Mouse (Mus musculus): Measurements from ENCODE around the gene Gmds. TPM values are rescaled to one million over a fixed set of nuclear protein-coding genes. Genes with fewer than 3 reads are reported as not detected.

The Gmds gene
- total and polyA plus RNA-seq, 2 experiments from 2014 or later: 18.6 to 35.1 TPM

DNA sequence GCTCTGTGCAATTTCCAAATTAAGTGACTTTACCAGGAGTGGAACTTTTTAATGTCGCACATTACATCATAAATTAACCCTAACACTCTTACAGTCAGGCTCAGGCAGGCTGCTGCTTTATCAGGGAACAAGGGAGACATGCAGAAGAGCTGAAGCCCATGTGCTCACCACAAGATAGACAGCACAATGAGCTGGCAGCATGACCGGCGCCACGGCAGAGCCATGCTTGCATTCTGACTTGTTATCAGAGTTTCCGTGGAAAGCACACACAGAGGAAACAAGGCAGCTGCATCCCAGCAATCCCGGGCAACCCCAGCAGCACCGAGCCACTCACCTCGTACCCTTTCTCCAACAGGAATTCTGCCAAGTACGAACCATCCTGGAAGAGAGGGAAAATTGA, 104.5 kb downstream of the Gmds start:
- DNase-seq (no peak), ATAC-seq (no peak)
- H3K4me1 ChIP-seq (ENCODE audit: insufficient read depth): no peaks in the 10 kb centered on the region
- no peak overlapping the region for H3K4me3 ChIP-seq (ENCODE audit: low read depth, low read length)
- H3K27ac ChIP-seq (ENCODE audit: low read depth, low read length): no peak overlapping the region
- no peak for TF ChIP-seq CTCF (IDR thresholded peaks at IDR 0.05; ENCODE audit: low read depth)
- no peaks in the 10 kb centered on the region for H3K9me3 ChIP-seq (ENCODE audit: low read length)
- no peaks in the 10 kb centered on the region for H3K36me3 ChIP-seq (ENCODE audit: insufficient read depth)
- no peak overlapping the region for H3K9ac ChIP-seq
- WGBS: 78% methylated on average over 9 of the region's 9 CpGs
- H3K4me2 ChIP-seq (ENCODE audit: low read depth): no peak overlapping the region
- no peaks in the 10 kb centered on the region for H3K27me3 ChIP-seq (ENCODE audit: insufficient read depth, low read length)

GRCm38 (mm10) chr13:32232391-32232790, 106.1 kb downstream of the Gmds start:
- Histone ChIP-seq H3K4me3 (ENCODE audit: low read depth, low read length) (no peak overlapping the region), H3K4me2 (ENCODE audit: low read depth) (no peak overlapping the region), H3K27ac (ENCODE audit: low read depth, low read length) (no peak overlapping the region), H3K27me3 (ENCODE audit: insufficient read depth, low read length) (no peaks in the 10 kb centered on the region), H3K9ac (no peak overlapping the region), H3K9me3 (ENCODE audit: low read length) (no peaks in the 10 kb centered on the region), H3K36me3 (ENCODE audit: insufficient read depth) (no peaks in the 10 kb centered on the region), H3K4me1 (ENCODE audit: insufficient read depth) (no peaks in the 10 kb centered on the region)
- ATAC-seq (no peak), DNase-seq (no peak)
- TF ChIP-seq CTCF (IDR thresholded peaks at IDR 0.05; ENCODE audit: low read depth): no peak
- WGBS: 83% methylated on average over 5 of the region's 5 CpGs

GRCm38 (mm10) chr13:32231956-32232355, 106.6 kb downstream of the Gmds start:
- Histone ChIP-seq H3K4me1 (ENCODE audit: insufficient read depth) (no peaks in the 10 kb centered on the region), H3K9me3 (ENCODE audit: low read length) (no peaks in the 10 kb centered on the region), H3K36me3 (ENCODE audit: insufficient read depth) (no peaks in the 10 kb centered on the region), H3K27ac (ENCODE audit: low read depth, low read length) (no peak overlapping the region), H3K9ac (no peak overlapping the region), H3K4me2 (ENCODE audit: low read depth) (no peak overlapping the region), H3K27me3 (ENCODE audit: insufficient read depth, low read length) (no peaks in the 10 kb centered on the region), H3K4me3 (ENCODE audit: low read depth, low read length) (no peak overlapping the region)
- 86% methylated on average over 5 of the region's 5 CpGs for WGBS
- no peak for DNase-seq
- ATAC-seq: no peak
- no peak for TF ChIP-seq CTCF (IDR thresholded peaks at IDR 0.05; ENCODE audit: low read depth)

DNA sequence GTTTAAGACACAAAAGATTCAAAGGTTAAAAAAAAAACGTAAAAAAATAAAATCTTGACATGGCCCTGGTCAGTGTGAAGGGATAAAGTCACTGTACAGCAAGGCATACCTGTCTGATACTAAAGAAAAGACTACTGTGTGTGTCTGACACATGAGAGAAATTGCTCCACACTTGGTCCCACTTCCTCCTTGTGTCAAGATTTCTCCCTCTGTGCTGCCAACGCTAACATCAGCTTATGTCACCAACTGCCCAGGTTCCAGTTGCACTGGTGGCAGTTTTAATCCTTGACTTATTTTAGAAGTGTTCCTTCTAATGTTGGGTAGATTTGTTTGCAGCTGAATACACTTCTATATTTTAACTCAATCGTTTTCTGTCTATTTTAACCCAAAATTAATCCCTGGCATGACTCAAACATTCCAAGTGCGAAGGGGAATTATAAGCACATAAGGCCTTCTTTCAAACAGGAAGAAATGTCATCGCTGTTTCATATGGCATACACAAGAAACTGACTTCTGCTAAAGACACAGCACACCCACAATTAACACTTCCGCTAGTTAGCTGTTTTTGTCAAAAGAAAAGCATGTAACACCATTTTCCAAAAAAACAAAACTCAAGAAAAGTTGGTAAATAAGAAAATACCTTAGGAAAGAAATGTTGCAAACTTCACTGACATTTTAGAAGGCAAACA, 110.5 kb downstream of the Gmds start:
- Histone ChIP-seq H3K4me3 (ENCODE audit: low read depth, low read length) (no peak overlapping the region), H3K9ac (no peak overlapping the region), H3K4me2 (ENCODE audit: low read depth) (no peak overlapping the region), H3K36me3 (ENCODE audit: insufficient read depth) (no peaks in the 10 kb centered on the region), H3K9me3 (ENCODE audit: low read length) (no peaks in the 10 kb centered on the region), H3K27ac (ENCODE audit: low read depth, low read length) (no peak overlapping the region), H3K27me3 (ENCODE audit: insufficient read depth, low read length) (no peaks in the 10 kb centered on the region), H3K4me1 (ENCODE audit: insufficient read depth) (no peaks in the 10 kb centered on the region)
- TF ChIP-seq CTCF (IDR thresholded peaks at IDR 0.05; ENCODE audit: low read depth): no peak
- ATAC-seq (no peak), DNase-seq (no peak)
- 68% methylated on average over 6 of the region's 6 CpGs for WGBS

DNA sequence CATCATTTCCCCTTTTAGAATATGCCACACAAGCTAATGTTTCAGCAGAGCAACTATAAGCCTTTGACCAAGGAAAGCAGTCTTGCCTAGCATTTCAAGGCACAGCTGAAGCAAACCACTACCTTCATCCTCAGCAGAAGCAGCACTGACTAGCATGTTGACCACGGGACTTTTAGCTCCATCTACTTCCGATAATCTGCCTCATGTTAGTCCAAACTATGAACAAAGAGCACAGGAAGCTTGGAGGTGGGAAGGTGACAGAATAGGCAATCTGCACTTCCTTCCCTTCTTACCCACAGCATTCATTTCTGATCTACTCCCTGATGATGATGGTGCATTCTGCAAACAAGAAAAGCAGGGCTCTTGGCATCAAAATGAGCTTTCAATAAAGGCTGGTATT, 120.9 kb downstream of the Gmds start:
- WGBS: 82% methylated on average over 2 of the region's 2 CpGs
- TF ChIP-seq CTCF (IDR thresholded peaks at IDR 0.05; ENCODE audit: low read depth): no peak

DNA sequence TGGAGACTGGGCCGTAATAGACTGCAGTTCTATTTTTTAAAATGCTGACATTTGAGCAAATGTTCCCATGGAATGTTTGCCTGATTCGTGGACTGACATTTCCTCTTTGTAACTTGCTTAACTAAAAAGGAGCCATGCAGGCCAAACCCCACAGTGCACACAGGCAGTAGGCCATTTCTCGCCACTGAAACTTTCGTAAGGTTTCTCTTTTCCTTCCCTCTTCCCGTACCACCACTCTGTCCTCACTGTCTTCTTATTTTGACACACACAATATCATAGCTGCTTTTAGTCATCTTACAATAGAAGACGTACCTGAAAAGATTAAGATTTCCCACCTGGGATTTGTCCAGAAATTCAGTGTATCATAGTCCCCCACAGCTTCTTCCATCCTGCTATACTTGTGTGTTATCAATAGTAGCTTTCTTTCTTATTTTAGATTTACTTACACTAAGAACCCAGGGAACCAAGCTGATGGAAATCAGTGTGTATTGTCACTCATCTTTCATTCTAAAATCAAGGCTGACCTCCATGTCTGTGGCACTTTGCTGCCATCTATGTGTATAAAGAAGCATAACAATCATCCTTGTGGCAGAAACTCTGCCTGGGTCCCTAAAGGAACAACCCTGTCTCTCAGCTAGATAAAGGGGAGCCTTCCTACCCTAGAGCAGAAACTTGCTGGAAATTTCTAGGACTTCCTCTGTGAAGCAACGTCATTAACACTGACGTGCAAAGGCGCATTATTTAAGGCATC, 124.7 kb downstream of the Gmds start:
- no peaks in the 10 kb centered on the region for H3K4me1 ChIP-seq (ENCODE audit: insufficient read depth)
- TF ChIP-seq CTCF (IDR thresholded peaks at IDR 0.05; ENCODE audit: low read depth): peak; percentile 82
- H3K4me3 ChIP-seq (ENCODE audit: low read depth, low read length): no peak overlapping the region
- ATAC-seq (peak; percentile 59), DNase-seq (peak; percentile 67)
- no peak overlapping the region for H3K9ac ChIP-seq
- no peak overlapping the region for H3K4me2 ChIP-seq (ENCODE audit: low read depth)
- WGBS: 52% methylated on average over 9 of the region's 9 CpGs
- H3K27ac ChIP-seq (ENCODE audit: low read depth, low read length): no peak overlapping the region
- H3K9me3 ChIP-seq (ENCODE audit: low read length): no peaks in the 10 kb centered on the region
- H3K27me3 ChIP-seq (ENCODE audit: insufficient read depth, low read length): no peaks in the 10 kb centered on the region
- H3K36me3 ChIP-seq (ENCODE audit: insufficient read depth): no peaks in the 10 kb centered on the region

More for the DNA sequence above, 120.9 kb downstream of the Gmds start:
- no peaks in the 10 kb centered on the region for H3K27me3 ChIP-seq (ENCODE audit: insufficient read depth, low read length)
- H3K36me3 ChIP-seq (ENCODE audit: insufficient read depth): no peaks in the 10 kb centered on the region
- no peak for ATAC-seq
- no peak overlapping the region for H3K4me3 ChIP-seq (ENCODE audit: low read depth, low read length)
- H3K27ac ChIP-seq (ENCODE audit: low read depth, low read length): no peak overlapping the region
- no peaks in the 10 kb centered on the region for H3K4me1 ChIP-seq (ENCODE audit: insufficient read depth)
- no peak overlapping the region for H3K9ac ChIP-seq
- H3K9me3 ChIP-seq (ENCODE audit: low read length): no peaks in the 10 kb centered on the region
- DNase-seq: no peak
- no peak overlapping the region for H3K4me2 ChIP-seq (ENCODE audit: low read depth)

GRCm38 (mm10) chr13:32212125-32212524, 126.4 kb downstream of the Gmds start:
- Histone ChIP-seq H3K9ac (no peak overlapping the region), H3K9me3 (ENCODE audit: low read length) (no peaks in the 10 kb centered on the region), H3K4me2 (ENCODE audit: low read depth) (no peak overlapping the region), H3K4me1 (ENCODE audit: insufficient read depth) (no peaks in the 10 kb centered on the region), H3K36me3 (ENCODE audit: insufficient read depth) (no peaks in the 10 kb centered on the region), H3K4me3 (ENCODE audit: low read depth, low read length) (no peak overlapping the region), H3K27me3 (ENCODE audit: insufficient read depth, low read length) (no peaks in the 10 kb centered on the region), H3K27ac (ENCODE audit: low read depth, low read length) (no peak overlapping the region)
- WGBS: 81% methylated on average over 2 of the region's 2 CpGs
- no peak for TF ChIP-seq CTCF (IDR thresholded peaks at IDR 0.05; ENCODE audit: low read depth)
- DNase-seq (no peak), ATAC-seq (no peak)

Data from forebrain, postnatal 0 days (tissue).